9 mouse cellular contexts compared by ENCODE assay signal in the genomic region with DNA sequence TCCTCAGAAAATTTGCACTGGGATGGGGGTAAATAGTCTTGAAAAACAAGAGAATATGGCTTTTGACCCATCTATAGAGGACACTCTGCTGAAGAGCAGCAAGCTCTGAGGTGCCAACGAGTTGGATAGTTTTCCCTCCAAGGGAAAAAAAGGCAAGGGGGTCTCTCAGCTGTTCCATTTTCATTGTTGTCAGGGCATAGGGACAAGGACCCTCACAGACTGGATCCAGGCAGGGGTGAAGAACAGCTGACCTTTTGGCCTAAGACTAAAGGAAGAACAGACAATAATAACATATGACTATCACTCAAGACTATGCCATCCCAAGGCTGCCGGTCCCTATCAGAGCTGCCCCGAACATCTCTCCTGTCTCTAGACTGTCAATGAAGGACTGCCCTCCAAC. TPM values are rescaled to one million over a fixed set of nuclear protein-coding genes. Genes with fewer than 3 reads are reported as not detected.
A peak's percentile ranks its signal among the peaks of the same experiment; 100 is the strongest.
DNase-seq lines count a peak whose midpoint lies in the region; ATAC-seq and TF ChIP-seq lines count a peak whose summit lies in the region.
"Had no signal": no experiment of that assay in that cellular context is flagged by ENCODE, and none has a peak within 500 bp of the region (broad histone marks: within the 10 kb centered on the region; RNA-seq: fewer than 3 reads in every experiment).

No protein-coding gene starts in this region.

- H3K9me3 ChIP-seq in kidney, embryonic 16.5 days (ENCODE audit: low read length) = no peaks in the 10 kb centered on the region
- no peaks in the 10 kb centered on the region for H3K9me3 ChIP-seq in hindbrain, embryonic 15.5 days
- H3K9me3 ChIP-seq in midbrain, embryonic 16.5 days (replicated peaks; ENCODE audit: control insufficient read depth, low read length, poor library complexity, severe bottlenecking) = no peaks in the 10 kb centered on the region

- H3K4me2 ChIP-seq in kidney, embryonic 16.5 days (replicated peaks; ENCODE audit: low read depth, low read length) = peak overlapping the region; percentile 93
- H3K4me2 ChIP-seq in hindbrain, embryonic 15.5 days = peak overlapping the region; percentile 76
- peak overlapping the region; percentile 88 for H3K4me2 ChIP-seq in midbrain, embryonic 16.5 days (ENCODE audit: low read length)

- no peak for TF ChIP-seq CTCF in embryonic fibroblast, embryonic 13.5 days (IDR thresholded peaks at IDR 0.05; ENCODE audit: borderline replicate concordance, insufficient read depth, low read length)

- no peak overlapping the region for H3K27ac ChIP-seq in kidney, embryonic 16.5 days (ENCODE audit: low read length)
- no peak overlapping the region for H3K27ac ChIP-seq in embryonic fibroblast, embryonic 13.5 days (ENCODE audit: insufficient read depth, low read length)
- H3K27ac ChIP-seq in hindbrain, embryonic 15.5 days (replicated peaks) = peak overlapping the region; percentile 94
- H3K27ac ChIP-seq in midbrain, embryonic 16.5 days (ENCODE audit: low read length) = peak overlapping the region; percentile 53; the same call in 1 of the 2 replicates

- TF ChIP-seq POLR2A in embryonic fibroblast, embryonic 13.5 days (IDR thresholded peaks at IDR 0.05; ENCODE audit: low read depth, low read length) = no peak

- H3K27me3 ChIP-seq in kidney, embryonic 16.5 days (ENCODE audit: insufficient read depth, low read length) = peaks cover 2% of the 10 kb centered on the region; the same call in 1 of the 2 replicates
- H3K27me3 ChIP-seq in hindbrain, embryonic 15.5 days = no peaks in the 10 kb centered on the region
- H3K27me3 ChIP-seq in midbrain, embryonic 16.5 days (ENCODE audit: control insufficient read depth, insufficient read depth, low read depth, low read length) = no peaks in the 10 kb centered on the region

- H3K4me3 ChIP-seq in kidney, embryonic 16.5 days (ENCODE audit: low read length) = peak overlapping the region; percentile 55; the same call in 1 of the 2 replicates
- H3K4me3 ChIP-seq in embryonic fibroblast, embryonic 13.5 days (ENCODE audit: insufficient read depth, low read length) = peak overlapping the region; percentile 25; the same call in 1 of the 2 replicates
- H3K4me3 ChIP-seq in hindbrain, embryonic 15.5 days = peak overlapping the region; percentile 99
- H3K4me3 ChIP-seq in midbrain, embryonic 16.5 days (ENCODE audit: low read depth, low read length) = peak overlapping the region; percentile 93

- DNase-seq in kidney, postnatal 36 days = no peak
- no peak for DNase-seq in thymus, postnatal 36 days
- no peak for DNase-seq in embryo, embryonic 11 days
- DNase-seq in left cerebral cortex, adult 8-10 months (ENCODE audit: low spot score in 2 of 2) = no peak
- DNase-seq: kidney, postnatal 10 days had no signal

- no peaks in the 10 kb centered on the region for H3K36me3 ChIP-seq in kidney, embryonic 16.5 days (ENCODE audit: insufficient read depth, low read length)
- no peaks in the 10 kb centered on the region for H3K36me3 ChIP-seq in hindbrain, embryonic 15.5 days
- no peaks in the 10 kb centered on the region for H3K36me3 ChIP-seq in midbrain, embryonic 16.5 days (ENCODE audit: control insufficient read depth, insufficient read depth, low read length)

- no peak for ATAC-seq in kidney, embryonic 16.5 days (ENCODE audit: low FRiP score, low TSS enrichment)
- no peak for ATAC-seq in hindbrain, embryonic 15.5 days (ENCODE audit: low FRiP score, low read depth)
- no peak for ATAC-seq in midbrain, embryonic 16.5 days

- peaks cover 55% of the 10 kb centered on the region for H3K4me1 ChIP-seq in kidney, embryonic 16.5 days (ENCODE audit: insufficient read depth, low read length)
- H3K4me1 ChIP-seq in embryonic fibroblast, embryonic 13.5 days (ENCODE audit: control insufficient read depth, insufficient read depth, low read length) = 0 out of 2 replicates have a peak, but pooled peaks cover 2% of the 10 kb centered on the region
- peaks cover 72% of the 10 kb centered on the region for H3K4me1 ChIP-seq in hindbrain, embryonic 15.5 days (replicated peaks)
- peaks cover 54% of the 10 kb centered on the region for H3K4me1 ChIP-seq in midbrain, embryonic 16.5 days (ENCODE audit: control insufficient read depth, insufficient read depth, low read length)

- WGBS in kidney, embryonic 16.5 days = 86% methylated on average over 3 of the region's 3 CpGs
- WGBS in hindbrain, embryonic 15.5 days = 16% methylated on average over 3 of the region's 3 CpGs
- 47% methylated on average over 3 of the region's 3 CpGs for WGBS in midbrain, embryonic 16.5 days

- no peak overlapping the region for H3K9ac ChIP-seq in kidney, embryonic 16.5 days (replicated peaks; ENCODE audit: low read length)
- peak overlapping the region; percentile 91 for H3K9ac ChIP-seq in hindbrain, embryonic 15.5 days
- peak overlapping the region; percentile 98 for H3K9ac ChIP-seq in midbrain, embryonic 16.5 days (ENCODE audit: low read depth, low read length)

RNA-seq across cellular contexts. Expression of a gene that starts 4.2 kb away (rescaled TPM):
- 6.0 and 6.7 TPM in 2 replicates for polyA plus RNA-seq in kidney, embryonic 16.5 days (2015; fragmentation: Nextera tagmentation; extraction: Ambion mirVana)
- polyA plus RNA-seq in embryonic fibroblast, embryonic 13.5 days (2011; ENCODE audit: insufficient read length, low read depth, missing spikeins) = 6.8 and 12.9 TPM in 2 replicates
- 30.7 and 32.8 TPM in 2 replicates for polyA plus RNA-seq in hindbrain, embryonic 15.5 days (2015; fragmentation: Nextera tagmentation; extraction: Ambion mirVana)
- polyA plus RNA-seq in midbrain, embryonic 16.5 days (2015; fragmentation: Nextera tagmentation; extraction: Ambion mirVana) = 18.1 and 22.0 TPM in 2 replicates
- total RNA-seq in left cerebral cortex, adult 8-10 months (2022) = 10 to 100 TPM; 81.1 to 87.8 (median 82.6) TPM

Comparison
In these comparisons a context has a peak if more than half of its experiments do, and no peak if none do; other contexts are left out.
1. H3K27ac ChIP-seq: peak in hindbrain, embryonic 15.5 days (single experiment) and midbrain, embryonic 16.5 days (single experiment); none in kidney, embryonic 16.5 days (single experiment) and embryonic fibroblast, embryonic 13.5 days (single experiment).
2. H3K4me3 ChIP-seq: peak in every context shown above with its lines; median percentile 99 in hindbrain, embryonic 15.5 days; 93 in midbrain, embryonic 16.5 days; 55 in kidney, embryonic 16.5 days; 25 in embryonic fibroblast, embryonic 13.5 days.
3. Peak in every context shown above with its lines, with median percentiles within 50 percentile points of each other: H3K4me2 ChIP-seq.